Mouse (Mus musculus): ENCODE data around the gene Ahdc1. TPM values are rescaled to one million over a fixed set of nuclear protein-coding genes. Genes with fewer than 3 reads are reported as not detected.

The Ahdc1 gene
- polyA plus RNA-seq, 1 experiment from 2014 or later: 6.3 TPM

GRCm38 (mm10) chr4:132974904-132975303 is 36.2 kb upstream of the Ahdc1 start:
- peak overlapping the region; percentile 29 for H3K4me3 ChIP-seq (replicated peaks)
- 8% methylated on average over 15 of the region's 15 CpGs for WGBS
- peaks cover 27% of the 10 kb centered on the region for H3K4me1 ChIP-seq (replicated peaks)
- H3K36me3 ChIP-seq: no peaks in the 10 kb centered on the region
- H3K9me3 ChIP-seq: no peaks in the 10 kb centered on the region
- H3K9ac ChIP-seq: peak overlapping the region; percentile 34
- peaks cover 19% of the 10 kb centered on the region; the same call in 1 of the 2 replicates for H3K27me3 ChIP-seq (replicated peaks)
- ATAC-seq: no peak
- peak overlapping the region; percentile 56 for H3K4me2 ChIP-seq (replicated peaks)
- no peak overlapping the region for H3K27ac ChIP-seq

- no peak overlapping the region for H3K27ac ChIP-seq
- H3K9me3 ChIP-seq: no peaks in the 10 kb centered on the region
- H3K36me3 ChIP-seq: no peaks in the 10 kb centered on the region
- no peak overlapping the region for H3K9ac ChIP-seq
- H3K27me3 ChIP-seq (replicated peaks): peaks cover 19% of the 10 kb centered on the region; the same call in 1 of the 2 replicates
- WGBS: 67% methylated on average over 3 of the region's 3 CpGs
- ATAC-seq: no peak
- no peak overlapping the region for H3K4me2 ChIP-seq (replicated peaks)
- H3K4me1 ChIP-seq (replicated peaks): peaks cover 27% of the 10 kb centered on the region
- H3K4me3 ChIP-seq (replicated peaks): no peak overlapping the region
Measured at GRCm38 (mm10) chr4:132975791-132976190, 35.3 kb upstream of the Ahdc1 start.

- Histone ChIP-seq H3K4me3 (replicated peaks) (no peak overlapping the region), H3K9ac (no peak overlapping the region), H3K9me3 (no peaks in the 10 kb centered on the region), H3K27ac (no peak overlapping the region), H3K36me3 (no peaks in the 10 kb centered on the region), H3K4me2 (replicated peaks) (no peak overlapping the region), H3K4me1 (replicated peaks) (peaks cover 27% of the 10 kb centered on the region), H3K27me3 (replicated peaks) (peaks cover 19% of the 10 kb centered on the region; the same call in 1 of the 2 replicates)
- WGBS: 70% methylated on average over 6 of the region's 6 CpGs
- ATAC-seq: no peak
Measured at GRCm38 (mm10) chr4:132976729-132977128, 34.3 kb upstream of the Ahdc1 start.

GRCm38 (mm10) chr4:132977597-132977996 is 33.5 kb upstream of the Ahdc1 start:
- H3K36me3 ChIP-seq: no peaks in the 10 kb centered on the region
- peaks cover 19% of the 10 kb centered on the region; the same call in 1 of the 2 replicates for H3K27me3 ChIP-seq (replicated peaks)
- H3K9ac ChIP-seq: no peak overlapping the region
- H3K4me1 ChIP-seq (replicated peaks): peaks cover 27% of the 10 kb centered on the region
- ATAC-seq: no peak
- H3K4me3 ChIP-seq (replicated peaks): no peak overlapping the region
- WGBS: 37% methylated on average over 5 of the region's 5 CpGs
- H3K9me3 ChIP-seq: no peaks in the 10 kb centered on the region
- no peak overlapping the region for H3K27ac ChIP-seq
- H3K4me2 ChIP-seq (replicated peaks): no peak overlapping the region

GRCm38 (mm10) chr4:132979186-132979585 is 31.9 kb upstream of the Ahdc1 start:
- Histone ChIP-seq H3K4me1 (replicated peaks) (peaks cover 29% of the 10 kb centered on the region), H3K27me3 (replicated peaks) (peaks cover 17% of the 10 kb centered on the region; the same call in 1 of the 2 replicates), H3K9me3 (no peaks in the 10 kb centered on the region), H3K4me3 (replicated peaks) (no peak overlapping the region), H3K9ac (no peak overlapping the region), H3K4me2 (replicated peaks) (no peak overlapping the region), H3K27ac (no peak overlapping the region), H3K36me3 (no peaks in the 10 kb centered on the region)
- no peak for ATAC-seq
- 26% methylated on average over 2 of the region's 2 CpGs for WGBS

- Histone ChIP-seq H3K4me2 (replicated peaks) (no peak overlapping the region), H3K27me3 (replicated peaks) (no peaks in the 10 kb centered on the region)
- no peak for ATAC-seq
Measured at GRCm38 (mm10) chr4:132981621-132982020, 29.4 kb upstream of the Ahdc1 start.

GRCm38 (mm10) chr4:132982999-132983398 is 28.1 kb upstream of the Ahdc1 start:
- peak; percentile 37; the same call in 1 of the 2 replicates for ATAC-seq
- H3K4me3 ChIP-seq (replicated peaks): no peak overlapping the region

More at GRCm38 (mm10) chr4:132981621-132982020, 29.4 kb upstream of the Ahdc1 start:
- Histone ChIP-seq H3K36me3 (no peaks in the 10 kb centered on the region), H3K9ac (no peak overlapping the region), H3K9me3 (no peaks in the 10 kb centered on the region), H3K4me1 (replicated peaks) (peaks cover 21% of the 10 kb centered on the region), H3K4me3 (replicated peaks) (no peak overlapping the region), H3K27ac (no peak overlapping the region)
- WGBS: 77% methylated on average over 6 of the region's 6 CpGs

GRCm38 (mm10) chr4:132983664-132984512 is 27.2 kb upstream of the Ahdc1 start:
- Histone ChIP-seq H3K36me3 (no peaks in the 10 kb centered on the region), H3K4me2 (replicated peaks) (no peak overlapping the region), H3K4me1 (replicated peaks) (peaks cover 21% of the 10 kb centered on the region), H3K4me3 (replicated peaks) (no peak overlapping the region), H3K9me3 (no peaks in the 10 kb centered on the region), H3K9ac (no peak overlapping the region), H3K27me3 (replicated peaks) (no peaks in the 10 kb centered on the region), H3K27ac (peak overlapping the region; percentile 78)
- 55% methylated on average over 7 of the region's 7 CpGs for WGBS
- ATAC-seq: peak; percentile 83; the same call in 1 of the 2 replicates

More at GRCm38 (mm10) chr4:132982999-132983398, 28.1 kb upstream of the Ahdc1 start:
- H3K27me3 ChIP-seq (replicated peaks): no peaks in the 10 kb centered on the region
- H3K9ac ChIP-seq: no peak overlapping the region
- no peak overlapping the region for H3K4me2 ChIP-seq (replicated peaks)
- H3K36me3 ChIP-seq: no peaks in the 10 kb centered on the region
- H3K4me1 ChIP-seq (replicated peaks): peaks cover 21% of the 10 kb centered on the region
- no peaks in the 10 kb centered on the region for H3K9me3 ChIP-seq
- WGBS: 59% methylated on average over 6 of the region's 6 CpGs
- H3K27ac ChIP-seq: 0 out of 2 replicates have a peak overlapping the region, but pooled peaks have one; percentile 44

- H3K4me1 ChIP-seq (replicated peaks): peaks cover 10% of the 10 kb centered on the region
- no peaks in the 10 kb centered on the region for H3K27me3 ChIP-seq (replicated peaks)
- no peak overlapping the region for H3K4me2 ChIP-seq (replicated peaks)
- 89% methylated on average over 6 of the region's 6 CpGs for WGBS
- H3K9me3 ChIP-seq: no peaks in the 10 kb centered on the region
- H3K4me3 ChIP-seq (replicated peaks): no peak overlapping the region
- H3K27ac ChIP-seq: no peak overlapping the region
- no peak for ATAC-seq
- no peaks in the 10 kb centered on the region for H3K36me3 ChIP-seq
- H3K9ac ChIP-seq: no peak overlapping the region
Measured at GRCm38 (mm10) chr4:132988581-132989355, 22.3 kb upstream of the Ahdc1 start.

- WGBS: 66% methylated on average over 4 of the region's 4 CpGs
- Histone ChIP-seq H3K9me3 (no peaks in the 10 kb centered on the region), H3K27me3 (replicated peaks) (no peaks in the 10 kb centered on the region), H3K27ac (no peak overlapping the region), H3K4me2 (replicated peaks) (no peak overlapping the region), H3K36me3 (no peaks in the 10 kb centered on the region), H3K9ac (no peak overlapping the region), H3K4me3 (replicated peaks) (no peak overlapping the region), H3K4me1 (replicated peaks) (no peaks in the 10 kb centered on the region)
- no peak for ATAC-seq
Measured at GRCm38 (mm10) chr4:132993553-132993952, 17.5 kb upstream of the Ahdc1 start.

- peaks cover under 1% of the 10 kb centered on the region; the same call in 1 of the 2 replicates for H3K4me1 ChIP-seq (replicated peaks)
- ATAC-seq: 0 out of 2 replicates have a peak, but pooled peaks have one; percentile 36
- no peak overlapping the region for H3K27ac ChIP-seq
- H3K4me3 ChIP-seq (replicated peaks): no peak overlapping the region
- WGBS: 47% methylated on average over 14 of the region's 14 CpGs
- no peak overlapping the region for H3K9ac ChIP-seq
- H3K4me2 ChIP-seq (replicated peaks): no peak overlapping the region
- H3K27me3 ChIP-seq (replicated peaks): no peaks in the 10 kb centered on the region
- no peaks in the 10 kb centered on the region for H3K36me3 ChIP-seq
- H3K9me3 ChIP-seq: no peaks in the 10 kb centered on the region
Measured at GRCm38 (mm10) chr4:132997469-132998237, 13.4 kb upstream of the Ahdc1 start.

Data from intestine, embryonic 15.5 days (tissue).